Mouse (Mus musculus) retina, embryonic 14.5 days (tissue): ENCODE results near the gene Tex22.

Source experiments
- DNase-seq: peaks from one replicate; pipeline ENCODE4 v3.0.0-alpha.2; 2015; ENCODE audit warnings: low spot score

Gene Tex22

DNA sequence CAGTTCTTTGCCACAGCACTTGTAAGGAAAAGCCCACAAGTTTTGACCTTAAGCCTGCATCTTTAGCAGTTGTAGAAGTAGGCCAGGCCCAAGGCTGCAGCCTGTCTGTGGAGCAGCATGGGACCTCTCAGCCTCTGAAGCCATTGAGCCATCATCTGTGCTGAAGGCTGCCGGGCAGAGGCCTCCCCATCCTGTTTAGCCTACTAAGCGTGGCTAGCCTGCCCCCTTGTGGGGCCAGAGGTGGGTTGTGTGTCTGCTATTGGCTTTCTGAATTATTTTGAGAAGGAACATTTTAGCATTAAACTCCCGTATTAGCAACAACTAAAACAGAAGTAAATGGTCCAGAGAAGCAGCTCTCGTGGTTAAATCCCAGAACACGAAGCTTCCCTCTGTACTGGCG lies 28.2 kb downstream of the Tex22 start:
- peak; percentile 78 for DNase-seq

DNA sequence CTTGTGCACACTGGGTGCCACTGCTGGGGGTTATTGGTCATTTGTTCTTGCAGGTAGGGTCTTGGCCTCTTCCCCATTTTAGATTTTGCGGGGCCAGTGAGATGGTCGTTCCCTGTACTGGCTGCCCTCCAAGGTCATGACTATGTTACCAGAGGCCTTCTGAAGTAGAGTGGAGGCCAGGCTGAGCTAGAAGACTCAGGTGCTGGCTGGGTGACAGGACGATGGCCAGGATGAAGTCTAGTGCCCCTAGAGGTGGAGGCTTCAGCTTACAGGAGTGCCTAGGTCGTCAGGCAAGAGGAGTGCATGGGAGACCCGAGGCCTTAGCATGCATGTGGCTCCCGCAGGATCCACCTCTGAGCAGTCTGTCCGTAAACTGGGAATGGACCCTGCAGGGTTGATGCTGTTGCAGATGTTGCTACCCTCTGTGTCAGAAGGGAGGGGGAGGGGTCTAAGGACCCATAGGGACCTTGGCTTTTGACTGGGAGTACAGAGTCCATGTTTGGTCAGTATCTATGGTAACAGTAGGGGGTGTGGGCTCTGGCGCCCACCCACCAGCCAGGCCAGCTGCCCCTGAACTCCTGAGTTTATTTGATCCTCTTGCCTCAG lies 29.6 kb downstream of the Tex22 start:
- peak; percentile 35 for DNase-seq

DNA sequence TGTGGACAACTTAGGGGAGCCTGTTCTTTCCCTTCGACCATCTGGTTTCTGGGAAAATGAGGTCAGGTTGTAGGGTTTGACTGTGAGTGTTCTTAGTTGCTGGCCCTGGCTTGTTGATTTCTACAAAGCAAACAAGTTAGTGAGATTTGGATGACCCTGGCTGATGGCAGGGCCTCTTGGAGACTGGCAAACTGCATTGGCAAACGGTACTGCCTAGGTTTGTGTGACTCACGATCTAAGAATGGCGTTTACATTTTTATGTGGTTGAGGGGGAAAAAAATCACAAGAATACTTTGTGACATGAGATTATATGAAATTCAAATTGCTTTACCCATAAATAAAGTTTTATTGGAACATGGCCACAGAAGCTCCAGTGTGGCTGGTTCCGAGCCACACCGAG lies 32.1 kb downstream of the Tex22 start:
- no peak for DNase-seq

DNA sequence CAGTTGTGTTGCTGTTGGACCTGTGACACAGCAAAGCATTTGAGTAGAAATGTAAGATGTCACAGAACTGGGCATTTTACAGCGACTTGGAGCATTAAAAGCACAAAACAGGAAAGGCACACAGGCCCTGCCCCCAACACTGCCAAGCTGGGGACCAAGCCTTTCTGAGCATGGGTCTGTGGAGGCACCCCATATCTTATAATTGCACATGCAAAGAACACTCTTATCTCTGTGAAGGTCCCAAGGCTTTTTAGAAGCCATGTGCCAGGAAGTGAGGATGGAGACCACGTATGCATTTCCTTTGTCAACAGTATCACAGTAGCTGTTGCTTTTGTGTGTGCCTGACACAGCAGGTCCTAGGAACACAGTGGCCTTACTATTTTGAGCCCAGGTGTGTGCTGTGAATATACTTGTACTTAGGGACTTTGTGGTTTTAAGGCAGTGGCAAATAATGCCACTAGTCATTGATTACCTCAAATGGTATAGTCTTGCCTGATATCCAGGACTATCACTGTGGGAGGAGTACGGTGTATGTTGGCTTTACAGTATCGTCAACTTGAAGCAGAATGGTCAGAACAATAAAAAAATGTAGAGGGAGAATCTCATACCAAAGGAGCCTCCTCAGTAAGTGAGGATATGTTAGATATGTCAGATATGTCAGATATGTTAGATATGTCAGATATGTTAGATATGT lies 33.3 kb downstream of the Tex22 start:
- no peak for DNase-seq

DNA sequence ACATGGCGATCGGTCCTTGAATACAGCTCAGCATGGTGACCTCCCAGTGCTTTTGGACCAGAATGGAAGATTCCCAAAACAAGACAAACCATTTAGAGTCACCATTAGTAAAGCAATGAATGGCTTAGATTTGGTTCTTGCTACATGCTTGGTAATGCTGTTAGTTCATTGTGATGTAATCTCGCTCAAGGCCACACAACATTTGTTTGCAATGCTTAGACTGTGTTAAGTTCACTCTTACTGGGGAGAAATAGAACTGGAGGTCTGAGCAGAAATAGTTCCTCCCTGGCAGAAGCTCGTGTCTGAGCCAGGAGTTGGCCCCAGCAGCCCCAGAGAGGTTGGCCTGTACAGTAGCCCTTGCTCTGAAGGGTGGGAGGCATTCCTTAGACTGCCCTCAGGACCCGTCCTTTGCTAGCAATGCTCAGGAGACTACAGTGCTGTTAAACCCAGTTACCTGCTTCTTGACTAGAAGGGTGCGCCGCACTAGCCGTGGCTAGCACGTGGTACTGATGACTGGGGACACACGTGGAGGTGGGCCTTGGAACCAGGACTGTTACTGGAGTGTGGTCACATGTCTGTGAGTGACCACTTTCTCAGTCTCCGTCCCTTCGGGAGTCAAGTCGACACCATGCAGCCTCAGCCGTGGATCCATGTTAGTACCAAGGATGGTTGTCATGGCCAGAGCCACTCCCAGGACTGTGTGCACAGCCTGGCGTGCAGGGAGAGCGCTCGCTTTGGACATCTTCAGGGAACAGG lies 34.4 kb downstream of the Tex22 start:
- no peak for DNase-seq

DNA sequence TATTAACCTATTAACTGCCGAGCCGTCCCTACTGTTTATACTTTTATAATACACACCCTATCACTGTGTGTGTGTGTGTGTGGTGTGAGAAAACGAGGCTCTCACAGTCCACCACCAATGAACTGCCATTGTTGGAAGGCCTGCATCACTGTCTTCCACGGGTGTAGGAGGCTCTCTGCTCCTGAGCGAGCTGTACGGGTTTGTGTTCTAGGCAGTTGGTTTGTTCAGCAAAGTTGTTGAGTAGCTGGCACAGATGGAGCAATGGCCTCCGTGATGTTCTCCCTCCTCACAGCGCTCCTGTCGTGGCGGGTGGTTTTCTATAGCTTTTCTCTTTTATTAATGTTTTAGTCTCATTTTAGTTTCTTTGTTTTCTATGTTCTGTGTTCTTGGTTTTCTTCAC lies 35.5 kb downstream of the Tex22 start:
- DNase-seq = no peak

DNA sequence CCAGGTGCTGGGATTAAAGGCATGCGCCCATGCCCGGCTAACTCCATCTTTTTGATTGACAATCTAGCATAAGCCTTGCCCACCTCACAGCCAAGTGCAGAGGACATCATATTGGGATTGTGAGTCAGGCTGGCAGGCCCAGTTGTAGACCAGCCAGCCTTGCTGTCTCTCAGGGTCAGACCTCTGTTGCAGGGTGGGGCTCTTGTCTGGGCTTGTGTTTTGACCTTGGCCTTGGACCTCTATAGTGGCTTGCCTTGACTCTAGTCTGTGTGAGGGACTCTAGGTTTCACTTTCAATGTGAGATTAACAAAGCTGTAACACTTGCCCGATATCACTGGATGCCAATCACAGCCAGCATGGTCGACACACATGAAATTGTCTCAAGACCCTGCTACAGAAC lies 39.8 kb downstream of the Tex22 start:
- DNase-seq = no peak

DNA sequence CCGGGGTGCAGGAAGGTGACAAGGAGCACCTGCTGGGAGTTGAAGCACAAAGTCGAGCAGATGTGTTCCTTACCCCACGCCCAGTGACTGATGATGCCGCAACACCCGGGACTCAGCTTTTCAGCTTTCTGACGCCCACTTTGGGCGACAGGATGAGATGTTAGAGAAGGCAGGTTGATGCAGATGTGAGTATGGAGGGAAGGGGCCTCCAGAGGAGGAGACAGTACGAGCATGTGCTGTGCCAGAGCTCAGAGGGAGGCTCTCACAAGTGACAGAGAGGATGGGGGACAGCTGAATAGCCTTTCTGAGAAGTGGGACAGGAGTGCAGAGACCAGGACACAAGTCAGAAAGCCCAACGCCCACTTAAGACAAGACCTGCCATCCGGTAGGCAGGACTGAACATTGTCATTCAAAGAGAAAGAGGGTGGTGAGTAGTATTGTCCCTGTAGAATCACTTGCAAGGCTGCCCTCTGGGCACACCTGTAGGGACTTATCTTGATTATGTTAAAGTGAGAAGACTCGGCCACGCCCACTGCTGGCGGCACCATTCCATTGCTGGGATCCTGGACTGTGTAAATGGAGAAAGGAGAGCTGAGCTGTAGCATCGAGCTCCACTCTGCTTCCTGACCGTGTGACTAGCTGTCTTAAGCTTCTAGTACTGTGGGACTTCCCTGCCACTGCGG lies 40.7 kb downstream of the Tex22 start:
- DNase-seq = no peak

DNA sequence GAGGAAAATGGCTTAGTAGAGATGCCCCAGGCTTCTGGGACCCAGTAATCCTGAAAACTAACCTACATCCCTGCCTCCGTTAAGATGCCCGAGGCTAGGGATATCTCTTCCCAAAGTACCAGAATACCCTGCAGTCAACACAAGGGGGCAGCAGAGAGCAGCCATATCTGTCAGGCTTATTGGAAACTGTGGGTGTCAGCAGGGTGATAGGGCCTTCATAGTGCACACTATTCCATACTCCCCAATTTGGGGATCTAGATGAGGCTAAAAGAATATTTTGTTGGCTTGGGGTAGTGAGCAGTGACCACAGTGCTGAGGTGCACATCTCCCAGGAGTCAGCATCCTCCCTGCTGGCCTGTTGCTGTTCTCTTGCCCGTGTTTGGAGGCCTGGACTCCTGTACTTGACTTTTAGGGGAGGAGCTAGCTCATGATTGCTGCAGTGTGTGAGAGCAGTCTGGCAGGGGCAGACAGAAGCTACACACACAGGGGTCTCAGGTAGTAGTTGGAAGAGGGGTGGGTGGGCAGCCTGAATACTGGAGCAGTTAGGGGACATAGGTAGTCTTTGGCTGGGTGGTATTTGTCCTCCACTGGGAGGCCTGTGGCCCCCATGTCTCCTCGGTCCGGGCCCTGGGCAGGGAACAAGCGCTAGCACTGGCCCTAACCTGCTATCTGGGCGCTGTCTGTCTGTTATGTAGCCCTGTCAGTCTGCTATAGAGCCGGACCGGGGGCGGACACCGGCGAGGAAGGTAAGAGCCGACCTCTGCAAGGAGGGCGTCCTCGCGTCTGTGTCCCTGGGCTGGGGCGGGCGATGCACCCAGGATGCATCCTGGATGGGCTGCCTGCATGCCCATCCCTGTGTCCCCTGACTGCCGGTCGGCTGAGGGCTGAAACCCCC lies 45.5 kb downstream of the Tex22 start:
- DNase-seq = peak; percentile 91

DNA sequence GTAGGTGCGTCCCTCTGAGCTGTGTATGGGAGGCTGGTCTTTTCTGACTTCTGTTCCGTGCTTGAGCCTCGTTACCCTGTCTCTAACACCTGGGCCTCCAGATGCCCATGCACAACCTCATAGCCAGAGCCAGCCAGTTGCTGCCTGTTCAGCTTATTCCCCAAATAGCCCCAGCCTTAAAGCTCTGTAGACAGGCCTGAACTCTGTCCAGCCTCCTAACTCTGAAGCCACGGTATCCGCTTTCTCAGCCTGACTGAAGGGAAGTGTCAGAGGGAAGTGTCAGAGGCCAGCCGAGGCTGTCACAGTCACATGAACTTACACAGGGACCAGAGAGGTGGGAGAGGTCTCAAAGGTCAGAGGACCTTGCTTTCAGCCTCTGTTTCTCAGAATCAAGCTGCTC lies 50.4 kb downstream of the Tex22 start:
- no peak for DNase-seq

DNA sequence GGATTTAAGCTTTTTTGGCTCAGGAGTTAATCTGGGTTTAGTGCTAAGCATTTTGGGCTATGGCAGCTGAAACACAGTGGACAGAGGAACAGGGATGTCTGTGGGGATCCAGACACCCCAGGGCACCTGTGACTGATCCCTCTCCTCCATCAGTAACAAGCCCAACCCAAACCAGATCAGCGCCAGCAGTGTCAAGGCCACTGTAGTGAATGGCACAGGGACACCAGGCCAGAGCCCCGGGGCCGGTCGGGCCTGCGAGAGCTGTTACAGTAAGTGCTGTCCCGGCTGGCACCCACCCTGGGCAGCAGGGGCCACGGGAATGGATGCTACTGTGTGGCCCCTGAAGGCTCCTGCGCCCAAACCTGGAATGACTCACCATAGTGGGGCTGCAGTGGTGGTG lies 56.4 kb downstream of the Tex22 start:
- no peak for DNase-seq

DNA sequence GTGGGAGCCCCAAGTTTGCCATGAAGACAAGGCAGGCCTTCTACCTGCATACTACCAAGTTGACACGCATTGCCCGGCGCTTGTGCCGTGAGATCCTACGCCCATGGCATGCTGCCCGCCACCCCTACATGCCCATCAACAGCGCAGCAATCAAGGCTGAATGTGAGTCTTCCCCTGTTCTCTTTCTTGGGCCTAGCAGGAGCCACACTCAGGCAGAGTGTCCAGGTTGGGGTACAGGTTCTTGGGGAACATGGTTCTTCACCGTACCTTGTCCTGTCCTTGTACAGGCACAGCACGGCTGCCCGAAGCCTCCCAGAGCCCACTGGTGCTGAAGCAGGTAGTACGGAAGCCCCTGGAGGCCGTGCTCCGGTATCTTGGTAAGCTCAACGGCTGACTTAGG lies 57.3 kb downstream of the Tex22 start:
- no peak for DNase-seq

DNA sequence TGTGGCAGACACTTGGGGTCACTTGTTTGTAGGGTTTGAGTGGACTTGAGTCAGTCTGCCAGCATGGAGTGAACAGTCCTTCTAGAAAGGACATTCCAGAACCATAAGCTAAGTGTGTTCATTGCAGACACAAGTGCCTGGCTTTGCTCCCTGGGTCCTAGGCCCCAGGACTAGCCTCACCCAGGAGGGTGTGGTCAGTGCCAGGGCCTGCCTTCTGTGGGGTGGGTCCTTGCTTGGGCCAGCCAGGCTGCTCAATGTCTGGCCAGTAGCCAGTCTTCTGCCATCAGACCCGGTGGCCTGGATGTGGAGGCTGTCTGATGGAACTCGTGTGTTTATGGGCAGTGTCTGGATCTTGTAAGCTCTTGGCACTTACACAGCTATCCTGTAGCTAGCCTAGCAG lies 58.3 kb downstream of the Tex22 start:
- no peak for DNase-seq

DNA sequence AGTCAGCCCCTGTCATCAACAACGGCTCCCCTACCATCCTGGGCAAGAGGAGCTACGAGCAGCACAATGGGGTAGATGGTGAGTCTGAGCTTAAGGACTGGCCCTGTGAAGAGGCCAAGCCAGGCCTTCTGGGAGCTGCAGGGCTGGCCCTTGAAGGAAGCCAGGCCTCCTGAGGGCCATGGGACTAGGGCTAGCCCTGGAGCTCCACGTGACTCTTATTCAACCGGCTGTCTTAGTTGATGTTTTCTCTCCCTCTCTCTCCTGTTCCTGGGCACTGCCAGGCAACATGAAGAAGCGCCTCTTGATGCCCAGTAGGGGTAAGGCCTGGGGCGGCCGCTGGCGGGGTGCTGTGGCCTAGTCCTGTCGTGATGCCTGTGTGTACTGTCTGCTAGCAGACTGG lies 59.0 kb downstream of the Tex22 start:
- no peak for DNase-seq

DNA sequence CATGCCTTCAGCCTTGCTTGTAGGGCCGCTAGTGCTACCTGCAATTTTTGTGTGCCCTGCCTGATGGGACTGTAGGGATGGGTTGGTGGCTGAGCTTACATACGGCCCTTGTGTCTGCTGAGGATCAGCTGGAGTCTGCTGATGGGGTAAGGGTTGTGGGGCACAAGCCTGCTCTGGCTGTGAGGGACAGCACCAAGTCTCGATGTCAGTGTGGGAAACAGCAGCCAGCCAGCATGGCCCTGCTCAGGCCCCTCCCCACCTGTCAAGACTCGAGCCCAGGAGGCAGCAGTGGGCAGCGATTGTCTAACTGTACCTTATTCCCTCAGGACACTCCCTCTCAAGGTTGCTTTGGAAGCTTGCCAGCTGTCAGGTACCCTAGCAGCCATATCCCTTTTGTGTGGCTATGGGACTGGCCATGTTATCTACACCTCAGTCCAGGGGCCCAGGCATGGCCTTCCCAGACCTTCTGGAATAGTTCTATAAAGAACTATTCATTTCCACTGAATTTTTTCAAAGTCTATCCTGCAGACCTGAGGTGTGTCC lies 59.6 kb downstream of the Tex22 start:
- DNase-seq = no peak

DNA sequence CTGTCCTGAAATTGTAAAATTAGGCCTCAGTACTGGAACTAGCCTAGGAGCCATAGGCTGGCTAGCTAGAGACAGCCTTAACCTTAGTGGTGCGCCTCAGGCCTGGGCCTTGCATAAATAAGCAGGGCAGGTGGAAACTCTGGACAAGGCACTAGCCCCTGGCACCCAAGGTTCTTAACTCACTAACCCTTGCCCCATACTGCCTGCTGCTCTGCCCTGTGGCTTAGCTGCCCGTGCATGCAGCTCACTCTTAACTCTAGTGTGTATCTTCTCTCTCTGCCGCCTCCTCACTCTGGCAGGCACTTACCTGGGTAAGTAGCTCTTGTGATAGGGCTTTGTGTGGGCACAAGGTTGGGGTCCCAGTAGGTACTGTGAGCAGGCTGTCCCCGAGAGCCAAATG lies 60.2 kb downstream of the Tex22 start:
- no peak for DNase-seq

DNA sequence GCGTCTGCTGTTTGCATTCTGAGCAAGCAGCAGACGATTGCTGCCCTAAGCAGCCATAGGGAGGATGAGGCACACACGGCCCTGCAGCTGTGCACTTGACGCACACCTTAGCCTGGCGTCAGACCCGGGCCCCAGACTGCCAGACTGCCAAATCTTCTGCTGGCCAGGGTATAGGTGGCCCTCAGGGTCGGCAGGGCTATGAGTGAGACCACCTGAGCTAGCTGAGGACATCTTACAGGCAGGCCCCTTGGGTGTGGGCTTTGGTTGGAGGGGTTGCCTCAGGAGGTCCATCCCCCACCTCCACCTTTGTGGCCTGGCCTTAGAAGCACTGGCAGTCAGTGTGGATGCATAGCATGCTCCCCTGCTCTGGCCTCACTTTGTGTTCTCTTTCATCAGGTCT lies 61.1 kb downstream of the Tex22 start:
- DNase-seq = no peak

DNA sequence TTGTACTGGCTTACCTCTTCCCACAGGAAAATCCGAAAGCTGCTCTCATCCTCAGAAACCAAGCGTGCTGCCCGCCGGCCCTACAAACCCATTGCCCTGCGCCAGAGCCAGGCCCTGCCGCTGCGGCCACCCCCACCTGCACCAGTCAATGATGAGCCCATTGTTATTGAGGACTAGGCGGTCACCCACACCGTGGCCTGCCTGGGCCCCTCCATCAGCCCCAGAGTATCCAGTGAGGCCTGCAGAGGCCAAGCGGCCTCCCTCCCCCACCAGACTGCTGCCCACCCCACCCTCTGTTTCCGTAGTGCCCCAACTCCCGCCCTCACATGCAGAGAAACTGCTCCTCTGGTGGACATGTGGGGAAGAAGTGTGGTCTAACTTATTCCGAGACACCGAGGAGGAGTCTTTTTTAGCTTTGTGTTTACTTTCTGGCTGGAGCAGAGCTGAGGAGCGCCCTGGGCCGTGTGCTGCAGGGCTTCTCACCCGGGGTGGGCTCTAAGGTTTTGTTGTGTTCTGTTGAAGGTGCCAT lies 62.3 kb downstream of the Tex22 start:
- DNase-seq = no peak

DNA sequence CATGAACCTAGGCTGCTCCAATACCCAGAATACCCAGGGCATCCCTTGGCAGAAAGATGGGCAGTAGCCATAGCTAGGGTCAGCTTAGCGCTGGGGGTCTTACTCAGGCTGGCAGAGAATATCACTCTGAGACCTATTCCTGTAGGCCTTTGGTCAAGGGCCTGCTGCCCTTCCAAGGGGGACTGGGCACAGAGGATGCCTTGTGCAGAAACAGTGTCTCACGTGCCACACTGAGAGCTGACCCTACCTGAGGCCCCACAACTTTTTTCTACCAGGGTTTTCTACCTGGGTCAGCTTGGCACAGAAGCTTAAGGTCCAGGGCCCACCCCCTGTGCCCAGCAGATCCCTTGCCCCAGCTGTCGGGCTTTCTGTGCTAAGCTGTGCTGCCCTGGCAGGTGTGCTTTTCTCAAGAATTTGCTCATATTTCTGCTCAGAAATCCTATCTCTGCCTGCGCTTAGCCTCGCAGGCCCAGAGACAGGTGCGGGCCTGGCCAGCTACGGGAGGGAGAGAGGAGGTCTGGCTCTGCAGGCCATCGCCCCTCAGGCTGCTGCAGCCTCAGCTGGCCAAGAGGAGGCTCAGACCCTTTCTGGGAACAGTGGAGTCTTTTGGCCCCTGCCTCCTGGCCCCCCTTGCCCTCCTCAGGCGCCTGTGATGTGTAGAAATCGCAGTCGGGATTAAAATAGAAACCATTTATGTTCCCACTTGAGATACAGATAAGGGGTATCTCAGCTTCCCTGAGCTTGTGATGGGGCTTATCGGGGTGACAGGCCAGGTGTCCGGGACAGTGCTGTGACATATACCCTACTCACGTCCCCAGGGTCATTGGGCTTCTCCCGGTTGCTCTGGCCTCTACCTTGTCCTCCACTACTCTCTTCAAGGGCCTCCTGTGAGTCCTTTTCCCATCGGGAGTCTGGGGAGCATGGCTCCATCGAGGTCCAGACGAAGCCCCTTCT lies 63.2 kb downstream of the Tex22 start:
- DNase-seq = no peak

DNA sequence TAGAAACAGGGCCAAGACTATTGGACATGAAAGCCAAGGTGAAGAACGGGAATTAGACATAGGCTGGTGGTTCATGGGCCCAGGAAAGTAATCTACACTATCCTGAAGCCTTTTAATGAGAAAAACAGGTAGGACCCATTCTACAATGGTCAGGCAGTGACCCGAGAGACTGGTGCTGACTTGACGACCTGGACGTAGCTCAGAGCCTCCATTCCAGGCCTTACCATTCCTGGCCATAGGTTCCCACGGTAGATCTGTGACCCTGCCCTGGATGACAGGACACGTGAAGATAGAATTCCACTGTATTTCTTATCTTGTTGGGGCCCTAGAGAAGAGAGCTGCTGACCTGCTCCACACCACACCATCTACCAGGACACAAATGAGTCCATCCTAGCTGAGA lies 64.0 kb downstream of the Tex22 start:
- no peak for DNase-seq
